Mouse (Mus musculus) liver, embryonic 11.5 days (tissue): Measurements from ENCODE around the gene Lrrc45. TPM values are rescaled to one million over a fixed set of nuclear protein-coding genes. Genes with fewer than 3 reads are reported as not detected.

ENCODE experiments used
- ATAC-seq: fragments of 200-750 bp; cut with Nextera tagmentation; replicated peaks from 2 replicates; pipeline ENCODE4 v1.8.0; 2017; ENCODE audit warnings: moderate number of reproducible peaks, mild to moderate bottlenecking, moderate TSS enrichment, moderate library complexity; ENCODE audit not compliant: low FRiP score
- DNase-seq: peaks from one replicate; pipeline ENCODE4 v3.0.0-alpha.2; 2017; ENCODE audit warnings: low spot score
- H3K27ac ChIP-seq: fragments of 300-500 bp; sonication (generic); 2 replicates; pipeline ENCODE4 v1.5.1; 2014; ENCODE audit warnings: mild to moderate bottlenecking, low read depth, low read length, control low read depth
- H3K27me3 ChIP-seq: fragments of 300-500 bp; sonication (generic); replicated peaks from 2 replicates; pipeline ENCODE4 v1.6.1; 2014; ENCODE audit warnings: low read length, mixed read lengths; ENCODE audit not compliant: control insufficient read depth, insufficient read depth
- H3K36me3 ChIP-seq: fragments of 300-500 bp; sonication (generic); 2 replicates; pipeline ENCODE4 v1.6.1; 2014; ENCODE audit warnings: mild to moderate bottlenecking, low read length, moderate library complexity, mixed read lengths; ENCODE audit not compliant: control insufficient read depth, insufficient read depth
- H3K4me1 ChIP-seq: fragments of 300-500 bp; sonication (generic); replicated peaks from 2 replicates; pipeline ENCODE4 v1.6.1; 2014; ENCODE audit warnings: low read length, mixed read lengths; ENCODE audit not compliant: control insufficient read depth, insufficient read depth
- H3K4me2 ChIP-seq: fragments of 300-500 bp; sonication (generic); 2 replicates; pipeline ENCODE4 v1.6.1; 2014; ENCODE audit warnings: mild to moderate bottlenecking, control low read depth, moderate library complexity
- H3K4me3 ChIP-seq: fragments of 300-500 bp; sonication (generic); 2 replicates; pipeline ENCODE4 v1.5.1; 2014; ENCODE audit warnings: low read depth, low read length, control low read depth
- H3K9ac ChIP-seq: fragments of 300-500 bp; sonication (generic); 2 replicates; pipeline ENCODE4 v1.6.1; 2014; ENCODE audit warnings: low read depth, low read length, control low read depth
- H3K9me3 ChIP-seq: fragments of 300-500 bp; sonication (generic); 2 replicates; pipeline ENCODE4 v1.6.1; 2016; ENCODE audit warnings: low read length, inconsistent platforms, mixed read lengths; ENCODE audit not compliant: control insufficient read depth
- WGBS: fragments of 180-500 bp; shearing (Covaris S2); extraction: QIAGEN DNeasy Blood & Tissue Kit; methylation state at CpG from one replicate; pipeline ENCODE4 v1.1.7; 2014; 5-methylcytosine and 5-hydroxymethylcytosine counted together
- polyA plus RNA-seq: library from polyadenylated mRNA; unstranded; fragments of >200 nt; fragmentation: Nextera tagmentation; extraction: Ambion mirVana; gene quantifications from 2 replicates; pipeline ENCODE4 v1.2.1, GENCODE M21; 2014

Lrrc45 gene
- polyA plus RNA-seq, 1 experiment from 2014 or later, result 38.3 TPM

DNA sequence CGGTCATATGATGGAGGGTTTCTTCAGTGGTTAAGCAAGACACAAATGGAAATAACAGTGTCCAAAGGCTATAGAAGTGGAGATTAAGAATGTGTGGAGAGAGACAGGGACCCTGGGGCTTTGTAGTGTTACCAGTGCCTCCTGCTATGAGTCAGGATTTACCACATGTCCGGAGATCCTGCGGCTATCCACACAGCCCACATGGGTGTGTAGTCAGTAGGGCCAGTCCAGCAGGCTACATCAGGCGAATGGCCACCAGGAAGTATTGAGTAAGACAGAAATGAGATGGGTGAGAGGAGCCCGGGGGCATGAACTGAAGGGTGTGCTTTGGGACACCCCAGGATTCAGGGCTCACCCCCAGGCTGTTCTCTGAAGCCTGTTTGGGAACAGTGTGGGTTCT, 31.0 kb upstream of the Lrrc45 start:
- Histone ChIP-seq H3K9me3 (no peaks in the 10 kb centered on the region), H3K27me3 (no peaks in the 10 kb centered on the region), H3K27ac (no peak overlapping the region), H3K4me2 (no peak overlapping the region), H3K4me1 (no peaks in the 10 kb centered on the region), H3K9ac (no peak overlapping the region), H3K4me3 (no peak overlapping the region), H3K36me3 (peaks cover 14% of the 10 kb centered on the region)
- DNase-seq, result no peak
- 89% methylated on average over 5 of the region's 5 CpGs for WGBS
- ATAC-seq, result no peak

DNA sequence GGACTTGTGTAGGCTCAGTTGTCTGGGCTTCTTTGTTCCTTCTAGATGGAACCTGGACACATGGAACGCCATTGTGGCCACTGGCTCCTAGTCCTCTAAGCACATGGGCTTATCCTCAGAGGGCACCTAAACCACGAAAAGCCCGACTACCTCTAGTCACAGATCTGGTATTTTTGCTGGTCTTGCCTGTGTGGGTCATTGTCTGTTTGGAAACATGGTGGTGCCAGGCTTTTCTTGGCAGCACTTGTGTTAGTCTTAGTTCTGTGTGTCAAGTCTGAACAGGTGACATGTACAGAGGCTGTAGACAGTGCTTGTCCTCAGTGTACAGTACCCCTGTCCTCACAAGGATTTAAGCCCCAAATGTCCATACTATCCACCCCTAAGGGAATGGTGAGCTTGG, 30.2 kb upstream of the Lrrc45 start:
- DNase-seq, result no peak
- no peak overlapping the region for H3K9ac ChIP-seq
- ATAC-seq, result no peak
- no peak overlapping the region for H3K4me2 ChIP-seq
- no peaks in the 10 kb centered on the region for H3K27me3 ChIP-seq
- 77% methylated on average over 3 of the region's 3 CpGs for WGBS
- no peak overlapping the region for H3K27ac ChIP-seq
- H3K4me3 ChIP-seq, result no peak overlapping the region
- no peaks in the 10 kb centered on the region for H3K9me3 ChIP-seq
- no peaks in the 10 kb centered on the region for H3K4me1 ChIP-seq
- peaks cover 10% of the 10 kb centered on the region for H3K36me3 ChIP-seq

DNA sequence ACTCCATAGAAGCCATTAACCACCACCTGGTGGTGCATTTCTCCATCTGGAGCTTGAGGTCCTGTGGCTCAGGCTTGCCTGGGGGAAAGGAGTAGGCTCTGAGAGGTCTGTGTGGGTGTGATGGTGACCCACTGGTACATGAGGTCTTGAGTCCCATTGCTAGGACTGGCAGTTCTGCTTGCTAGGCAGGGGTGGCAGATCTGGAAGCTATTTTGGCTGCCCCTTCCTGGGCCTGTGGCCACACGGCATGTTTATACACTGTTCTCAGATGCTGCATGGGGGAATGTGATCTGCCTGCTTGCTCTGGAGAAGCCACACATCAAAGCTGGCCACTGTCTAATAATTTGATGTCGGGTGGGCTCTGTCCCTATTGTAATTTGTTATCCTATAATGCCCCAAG, 29.6 kb upstream of the Lrrc45 start:
- ATAC-seq (no peak), DNase-seq (no peak)
- Histone ChIP-seq H3K4me2 (no peak overlapping the region), H3K27me3 (no peaks in the 10 kb centered on the region), H3K36me3 (peaks cover 12% of the 10 kb centered on the region), H3K4me1 (no peaks in the 10 kb centered on the region), H3K4me3 (no peak overlapping the region), H3K27ac (no peak overlapping the region), H3K9ac (no peak overlapping the region), H3K9me3 (no peaks in the 10 kb centered on the region)
- WGBS, result 86% methylated on average over 2 of the region's 2 CpGs

DNA sequence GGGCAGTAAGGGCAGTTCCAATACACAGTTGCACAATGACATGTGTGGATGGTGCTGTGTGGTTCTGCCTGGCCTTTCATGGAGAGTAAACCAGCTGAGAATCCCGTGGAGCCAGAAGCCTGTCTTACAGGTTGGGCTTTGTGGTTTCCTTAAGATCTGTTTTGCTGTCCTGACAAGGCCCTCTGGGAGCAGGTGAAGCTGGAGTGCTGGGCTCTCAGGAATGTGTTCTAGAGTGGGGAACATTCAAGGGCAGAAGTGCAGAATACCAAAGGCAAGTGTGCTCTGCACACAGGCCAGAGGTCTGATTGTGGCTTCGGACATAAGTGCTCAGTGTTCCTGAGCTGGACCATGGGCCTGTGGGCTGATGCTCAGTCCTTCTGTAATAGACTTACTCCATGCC, 29.1 kb upstream of the Lrrc45 start:
- H3K4me1 ChIP-seq, result no peaks in the 10 kb centered on the region
- H3K27ac ChIP-seq, result no peak overlapping the region
- H3K4me3 ChIP-seq, result no peak overlapping the region
- H3K9ac ChIP-seq, result no peak overlapping the region
- H3K4me2 ChIP-seq, result no peak overlapping the region
- DNase-seq (no peak), ATAC-seq (no peak)
- H3K27me3 ChIP-seq, result no peaks in the 10 kb centered on the region
- peaks cover 15% of the 10 kb centered on the region for H3K36me3 ChIP-seq
- no peaks in the 10 kb centered on the region for H3K9me3 ChIP-seq
- 90% methylated on average over 2 of the region's 2 CpGs for WGBS

DNA sequence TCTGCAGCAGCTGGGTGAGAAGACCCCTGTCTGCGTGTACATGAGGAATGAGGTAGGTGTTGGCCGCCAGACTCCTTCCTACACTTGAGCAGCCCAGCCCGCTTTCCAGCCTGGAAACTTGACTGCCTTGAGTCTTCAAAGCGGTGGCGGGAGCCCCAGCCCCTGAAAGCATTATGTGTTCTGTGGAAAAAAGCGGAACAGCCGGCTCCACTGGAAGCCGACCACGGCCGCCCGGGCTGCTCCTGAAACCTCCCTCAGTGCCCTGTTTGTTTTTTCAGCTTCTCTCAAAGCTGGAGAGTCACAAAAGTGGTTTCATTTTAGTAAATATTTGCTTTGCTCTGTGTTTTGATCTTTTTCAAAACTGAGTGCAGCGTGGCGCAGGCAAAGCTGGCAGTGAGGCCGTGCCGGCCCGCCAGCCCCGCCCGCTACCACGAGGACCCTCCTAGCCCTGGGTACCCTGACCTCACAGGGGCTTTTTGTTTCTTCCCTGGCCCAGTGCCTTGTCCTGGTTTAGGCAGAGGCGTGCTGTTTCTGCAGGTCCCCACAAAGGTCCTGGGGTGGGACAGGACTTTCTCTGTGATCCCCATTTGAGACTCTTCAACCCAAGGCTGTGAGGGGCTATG, 27.0 kb upstream of the Lrrc45 start:
- Histone ChIP-seq H3K4me1 (no peaks in the 10 kb centered on the region), H3K9ac (no peak overlapping the region), H3K36me3 (peaks cover 11% of the 10 kb centered on the region; the same call in 1 of the 2 replicates), H3K27ac (no peak overlapping the region), H3K9me3 (no peaks in the 10 kb centered on the region), H3K4me2 (no peak overlapping the region), H3K27me3 (no peaks in the 10 kb centered on the region), H3K4me3 (no peak overlapping the region)
- 88% methylated on average over 20 of the region's 20 CpGs for WGBS
- DNase-seq (no peak), ATAC-seq (no peak)

DNA sequence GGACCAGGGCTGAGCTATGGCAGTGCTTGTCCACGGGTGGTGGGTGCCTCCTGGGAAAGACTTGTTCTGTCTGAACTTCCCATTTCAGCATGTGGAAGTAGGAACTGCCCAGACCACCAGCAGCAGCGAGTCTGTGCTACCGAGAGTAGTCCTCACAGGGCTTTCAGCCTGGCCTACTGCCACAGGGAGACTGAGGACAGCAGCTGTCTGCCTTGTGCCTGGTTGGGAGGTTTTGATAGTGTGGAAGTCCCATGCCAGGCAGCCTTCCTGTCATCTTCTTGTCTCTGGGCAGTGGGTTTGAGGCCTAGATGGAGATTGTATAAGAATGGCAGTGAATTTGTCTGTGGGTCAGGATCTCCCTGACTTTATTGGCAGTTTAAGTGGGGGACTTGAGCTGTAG, 24.4 kb upstream of the Lrrc45 start:
- Histone ChIP-seq H3K9ac (no peak overlapping the region), H3K27ac (no peak overlapping the region), H3K36me3 (peaks cover 11% of the 10 kb centered on the region; the same call in 1 of the 2 replicates), H3K4me2 (no peak overlapping the region), H3K4me1 (no peaks in the 10 kb centered on the region), H3K9me3 (no peaks in the 10 kb centered on the region), H3K27me3 (no peaks in the 10 kb centered on the region), H3K4me3 (no peak overlapping the region)
- WGBS, result 66% methylated on average over 3 of the region's 3 CpGs
- DNase-seq (no peak), ATAC-seq (no peak)

DNA sequence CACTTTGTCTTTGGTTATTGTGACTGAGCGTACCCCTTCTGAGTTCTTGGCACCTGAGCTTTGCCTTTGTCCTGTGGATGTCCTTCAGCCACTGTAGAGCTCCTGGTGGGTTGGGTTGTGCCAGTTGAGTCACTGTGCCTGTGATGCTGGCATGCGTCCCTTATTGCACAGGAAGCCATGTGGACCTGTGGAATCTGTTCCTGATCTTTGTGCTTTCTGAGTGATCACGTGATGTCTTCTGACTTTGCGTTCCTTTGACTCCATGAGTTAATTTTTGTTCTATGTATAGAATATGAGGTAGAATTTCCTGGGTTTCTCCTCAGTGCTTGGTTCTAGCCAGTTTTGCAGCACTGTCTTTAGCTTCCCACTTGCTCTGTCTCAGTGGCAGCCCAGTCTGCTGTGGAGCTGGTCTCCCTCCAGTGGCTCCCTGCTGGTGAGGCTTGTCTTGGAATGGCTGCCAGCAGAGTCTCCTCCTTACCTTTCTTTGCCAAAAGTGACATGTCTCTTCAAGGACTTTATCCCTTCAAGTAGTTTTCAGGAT, 21.2 kb upstream of the Lrrc45 start:
- Histone ChIP-seq H3K4me3 (no peak overlapping the region), H3K4me2 (no peak overlapping the region), H3K27me3 (no peaks in the 10 kb centered on the region), H3K36me3 (peaks cover 10% of the 10 kb centered on the region; the same call in 1 of the 2 replicates), H3K9ac (no peak overlapping the region), H3K9me3 (peaks cover 4% of the 10 kb centered on the region; the same call in 1 of the 2 replicates), H3K4me1 (0 out of 2 replicates have a peak, but pooled peaks cover 3% of the 10 kb centered on the region), H3K27ac (no peak overlapping the region)
- DNase-seq (no peak), ATAC-seq (no peak)
- 89% methylated on average over 4 of the region's 4 CpGs for WGBS

DNA sequence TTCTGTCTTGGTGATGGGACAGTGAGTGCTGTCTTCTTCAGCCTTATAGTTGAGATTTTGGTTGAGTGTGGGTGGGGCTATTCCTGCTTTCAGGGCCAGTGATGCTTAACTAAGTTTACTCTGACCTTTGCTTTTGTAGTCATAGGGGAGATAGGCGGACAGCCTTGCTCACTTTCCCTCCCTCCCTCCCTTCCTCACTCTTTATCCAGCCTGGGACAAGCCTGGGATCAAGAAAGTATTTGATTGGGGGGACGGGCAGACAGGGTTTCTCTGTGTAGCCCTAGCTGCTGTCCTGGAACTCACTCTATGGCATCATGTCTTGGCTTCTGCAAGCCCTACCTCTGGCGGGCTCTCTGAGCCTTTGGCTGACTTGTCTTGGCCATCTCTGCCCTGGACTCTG, 20.3 kb upstream of the Lrrc45 start:
- H3K4me3 ChIP-seq, result no peak overlapping the region
- no peak overlapping the region for H3K27ac ChIP-seq
- 81% methylated on average over 3 of the region's 3 CpGs for WGBS
- H3K36me3 ChIP-seq, result peaks cover 10% of the 10 kb centered on the region; the same call in 1 of the 2 replicates
- H3K9me3 ChIP-seq, result peaks cover 4% of the 10 kb centered on the region; the same call in 1 of the 2 replicates
- H3K27me3 ChIP-seq, result no peaks in the 10 kb centered on the region
- ATAC-seq (no peak), DNase-seq (no peak)
- no peak overlapping the region for H3K9ac ChIP-seq
- H3K4me2 ChIP-seq, result no peak overlapping the region
- H3K4me1 ChIP-seq, result 0 out of 2 replicates have a peak, but pooled peaks cover 3% of the 10 kb centered on the region

DNA sequence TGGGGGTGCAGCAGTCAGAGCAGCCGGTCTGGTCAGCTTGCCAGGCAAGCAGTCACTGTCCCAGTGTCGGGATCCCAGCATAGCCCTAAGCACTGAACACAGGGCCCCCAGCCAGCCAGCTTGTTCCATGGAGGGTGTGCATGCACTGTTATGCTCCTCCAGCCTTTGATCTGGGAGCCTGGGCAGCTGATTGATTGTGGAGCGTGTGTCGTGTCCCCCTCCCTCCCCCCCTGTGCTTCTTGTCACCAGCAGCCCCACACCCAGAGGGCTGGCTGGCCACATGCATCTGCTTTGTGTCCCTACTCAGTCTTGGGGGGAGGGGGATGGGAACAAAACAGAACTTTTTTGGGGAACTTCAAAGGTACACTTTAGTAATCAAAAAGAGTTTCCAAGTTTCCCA, 18.5 kb upstream of the Lrrc45 start:
- H3K4me1 ChIP-seq, result 0 out of 2 replicates have a peak, but pooled peaks cover 3% of the 10 kb centered on the region

More for the DNA sequence above, 18.5 kb upstream of the Lrrc45 start:
- Histone ChIP-seq H3K4me3 (no peak overlapping the region), H3K4me2 (no peak overlapping the region), H3K9ac (no peak overlapping the region), H3K9me3 (peaks cover 4% of the 10 kb centered on the region; the same call in 1 of the 2 replicates), H3K27ac (no peak overlapping the region), H3K36me3 (peaks cover 6% of the 10 kb centered on the region; the same call in 1 of the 2 replicates), H3K27me3 (no peaks in the 10 kb centered on the region)
- no peak for ATAC-seq
- WGBS, result 54% methylated on average over 4 of the region's 4 CpGs
- DNase-seq, result no peak
